Mouse (Mus musculus) lung, adult 10 weeks (tissue): Measurements from ENCODE around the gene Rapgef2. TPM values are rescaled to one million over a fixed set of nuclear protein-coding genes. Genes with fewer than 3 reads are reported as not detected.

Source experiments
- polyA plus RNA-seq: library from polyadenylated mRNA; stranded (reverse); fragments of 350-450 nt; fragmentation: Illumina TruSeq; extraction: RNeasy Lipid Tissue Mini Kit (QIAGEN cat#74804); gene quantifications from one replicate; pipeline ENCODE4 v1.2.3, GENCODE M21; 2014; ENCODE audit warnings: low read depth, low replicate concordance; ENCODE audit not compliant: insufficient read depth

Gene Rapgef2
- polyA plus RNA-seq, result 7.0 TPM

DNA sequence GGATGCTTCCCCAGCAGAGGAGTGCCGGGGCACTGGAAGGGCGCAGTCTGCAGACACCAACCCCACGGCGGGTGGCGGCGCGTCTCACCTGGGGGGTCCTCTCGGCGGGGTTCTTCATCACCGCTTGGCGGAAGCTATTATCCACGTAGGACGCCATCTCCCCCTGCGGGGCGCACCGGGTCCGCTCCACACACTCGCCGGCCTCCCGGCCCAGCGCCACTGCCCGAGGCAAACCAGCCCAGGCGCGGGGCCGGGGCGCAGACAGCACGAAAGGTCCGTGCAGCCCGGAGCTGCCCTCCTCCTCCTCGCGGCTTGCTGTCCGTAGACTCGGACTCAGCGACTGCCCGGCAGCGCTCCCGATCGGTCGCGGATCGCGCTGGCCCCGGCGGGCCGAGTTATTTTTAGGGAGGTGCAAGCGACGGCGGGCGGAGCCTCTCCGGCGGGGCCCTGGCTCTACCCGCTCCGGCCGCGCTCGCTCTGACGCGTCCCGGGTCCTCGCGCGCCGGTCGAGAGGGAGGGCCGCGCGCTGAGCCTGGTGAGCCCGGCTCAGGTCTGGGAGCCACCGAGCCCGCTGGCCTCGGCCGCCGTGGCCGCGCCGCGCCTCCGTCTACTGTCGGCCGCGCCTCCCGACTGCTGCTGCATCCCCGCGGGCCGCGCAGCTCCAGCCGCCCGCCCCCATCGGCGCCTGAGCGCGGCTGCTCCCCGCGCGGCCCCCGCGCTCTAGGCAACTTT is at the start of gene Rapgef2:
Gene Rapgef2 (minus strand): TSS at position 142 of the 732 bp plus-strand sequence.

Other genes with a start within 250 kb of the Rapgef2 start
- gene Gm17359, start 50.1 kb upstream of the Rapgef2 start, polyA plus RNA-seq, result not detected